Mouse (Mus musculus) forebrain, postnatal 0 days (tissue): ENCODE results near the gene Nus1. TPM values are rescaled to one million over a fixed set of nuclear protein-coding genes. Genes with fewer than 3 reads are reported as not detected.

Source experiments
- ATAC-seq: fragments of 200-750 bp; cut with Nextera tagmentation; 2 replicates; pipeline ENCODE4 v1.8.0; 2017; ENCODE audit warnings: mild to moderate bottlenecking, moderate library complexity
- DNase-seq: peaks from one replicate; pipeline ENCODE4 v3.0.0-alpha.2; 2015
- H3K27ac ChIP-seq: fragments of 300-500 bp; sonication (generic); 2 replicates; pipeline ENCODE4 v1.5.1; 2014; ENCODE audit warnings: low read depth, mild to moderate bottlenecking, antibody characterized with exemption, low read length, moderate library complexity, mixed read lengths
- H3K27me3 ChIP-seq: fragments of 300-500 bp; sonication (generic); 2 replicates; pipeline ENCODE4 v1.6.1; 2014; ENCODE audit warnings: mild to moderate bottlenecking, low read length, mixed read lengths; ENCODE audit not compliant: insufficient read depth
- H3K36me3 ChIP-seq: fragments of 300-500 bp; sonication (generic); 2 replicates; pipeline ENCODE4 v1.6.1; 2014; ENCODE audit warnings: mild to moderate bottlenecking, moderate library complexity; ENCODE audit not compliant: insufficient read depth
- H3K4me1 ChIP-seq: fragments of 300-500 bp; sonication (generic); 2 replicates; pipeline ENCODE4 v1.6.1; 2014; ENCODE audit warnings: antibody characterized with exemption; ENCODE audit not compliant: insufficient read depth
- H3K4me2 ChIP-seq: fragments of 300-500 bp; sonication (generic); 2 replicates; pipeline ENCODE4 v1.6.1; 2014; ENCODE audit warnings: low read depth, mild to moderate bottlenecking, moderate library complexity
- H3K4me3 ChIP-seq: fragments of 300-500 bp; sonication (generic); 2 replicates; pipeline ENCODE4 v1.5.1; 2014; ENCODE audit warnings: low read depth, low read length, mixed read lengths
- H3K9ac ChIP-seq: fragments of 300-500 bp; sonication (generic); 2 replicates; pipeline ENCODE4 v1.6.1; 2014; ENCODE audit warnings: mild to moderate bottlenecking
- H3K9me3 ChIP-seq: fragments of 300-500 bp; sonication (generic); 2 replicates; pipeline ENCODE4 v1.6.1; 2016; ENCODE audit warnings: low read length
- CTCF ChIP-seq: sonication (generic); IDR thresholded peaks from 2 replicates; pipeline ENCODE4 v1.5.1; 2016; ENCODE audit warnings: antibody characterized with exemption, control low read depth, low read depth
- WGBS: fragments of 180-500 bp; shearing (Covaris S2); extraction: QIAGEN DNeasy Blood & Tissue Kit; methylation state at CpG from one replicate; pipeline ENCODE4 v1.1.7; 2014; 5-methylcytosine and 5-hydroxymethylcytosine counted together
- polyA plus RNA-seq: library from polyadenylated mRNA; unstranded; fragments of >200 nt; fragmentation: Nextera tagmentation; extraction: Ambion mirVana; gene quantifications from 2 replicates; pipeline ENCODE4 v1.2.1, GENCODE M21; 2015
- total RNA-seq: library from RNA; depleted of rRNA; stranded (reverse); fragments of >200 nt; gene quantifications from 2 replicates; pipeline ENCODE4 v1.2.3, GENCODE M21; 2014

Gene Nus1
- total and polyA plus RNA-seq, 2 experiments from 2014 or later: 19.1 to 31.8 TPM

- Histone ChIP-seq H3K9me3 (no peaks in the 10 kb centered on the region), H3K9ac (peak within 1 kb of the TSS; percentile 96), H3K36me3 (no peaks in the 10 kb centered on the region), H3K4me2 (peak within 1 kb of the TSS; percentile 69), H3K4me3 (peak within 1 kb of the TSS; percentile 86), H3K27ac (peak within 1 kb of the TSS; percentile 95), H3K4me1 (peaks cover 14% of the 10 kb centered on the region), H3K27me3 (no peaks in the 10 kb centered on the region)
- DNase-seq (peak; percentile 99), ATAC-seq (peak; percentile 98)
- 2% methylated on average over 69 of the region's 71 CpGs for WGBS
- TF ChIP-seq CTCF: no peak
Observed at GRCm38 (mm10) chr10:52381845-52382591, 35.3 kb upstream of the Nus1 start, which contains the start of gene Gopc. Gene Gopc (minus strand): TSS chr10:52382124.

- Histone ChIP-seq H3K4me3 (peak overlapping the region; percentile 86), H3K4me2 (peak overlapping the region; percentile 69), H3K36me3 (no peaks in the 10 kb centered on the region), H3K27ac (no peak overlapping the region), H3K9ac (peak overlapping the region; percentile 96; the same call in 1 of the 2 replicates), H3K4me1 (peaks cover 14% of the 10 kb centered on the region), H3K9me3 (no peaks in the 10 kb centered on the region), H3K27me3 (no peaks in the 10 kb centered on the region)
- 83% methylated on average over 6 of the region's 6 CpGs for WGBS
- DNase-seq: no peak
- no peak for ATAC-seq
- no peak for TF ChIP-seq CTCF
Observed at GRCm38 (mm10) chr10:52383022-52383421, 34.3 kb upstream of the Nus1 start.

- WGBS: 80% methylated on average over 1 of the region's 1 CpGs
- peaks cover 12% of the 10 kb centered on the region for H3K4me1 ChIP-seq
- no peak overlapping the region for H3K9ac ChIP-seq
- ATAC-seq (no peak), DNase-seq (no peak)
- no peak for TF ChIP-seq CTCF
- H3K27me3 ChIP-seq: no peaks in the 10 kb centered on the region
- H3K27ac ChIP-seq: no peak overlapping the region
- no peaks in the 10 kb centered on the region for H3K9me3 ChIP-seq
- H3K36me3 ChIP-seq: no peaks in the 10 kb centered on the region
- no peak overlapping the region for H3K4me3 ChIP-seq
- H3K4me2 ChIP-seq: no peak overlapping the region
Observed at GRCm38 (mm10) chr10:52383522-52383921, 33.8 kb upstream of the Nus1 start.

- ATAC-seq: no peak
- H3K36me3 ChIP-seq: no peaks in the 10 kb centered on the region
- 27% methylated on average over 8 of the region's 8 CpGs for WGBS
- no peak overlapping the region for H3K9ac ChIP-seq
- H3K9me3 ChIP-seq: no peaks in the 10 kb centered on the region
- H3K4me3 ChIP-seq: no peak overlapping the region
- DNase-seq: peak; percentile 78
- no peaks in the 10 kb centered on the region for H3K27me3 ChIP-seq
- no peak overlapping the region for H3K4me2 ChIP-seq
- peak; percentile 88 for TF ChIP-seq CTCF
- H3K4me1 ChIP-seq: peaks cover 4% of the 10 kb centered on the region; the same call in 1 of the 2 replicates
- no peak overlapping the region for H3K27ac ChIP-seq
Observed at GRCm38 (mm10) chr10:52384823-52385610, 32.3 kb upstream of the Nus1 start.

- H3K4me1 ChIP-seq: peaks cover 4% of the 10 kb centered on the region; the same call in 1 of the 2 replicates
- TF ChIP-seq CTCF: no peak
- no peak overlapping the region for H3K27ac ChIP-seq
- H3K4me3 ChIP-seq: no peak overlapping the region
- no peak for ATAC-seq
- no peaks in the 10 kb centered on the region for H3K36me3 ChIP-seq
- H3K27me3 ChIP-seq: no peaks in the 10 kb centered on the region
- H3K9me3 ChIP-seq: no peaks in the 10 kb centered on the region
- 66% methylated on average over 4 of the region's 4 CpGs for WGBS
- H3K4me2 ChIP-seq: no peak overlapping the region
- H3K9ac ChIP-seq: no peak overlapping the region
- DNase-seq: no peak
Observed at GRCm38 (mm10) chr10:52387192-52387591, 30.2 kb upstream of the Nus1 start.

DNA sequence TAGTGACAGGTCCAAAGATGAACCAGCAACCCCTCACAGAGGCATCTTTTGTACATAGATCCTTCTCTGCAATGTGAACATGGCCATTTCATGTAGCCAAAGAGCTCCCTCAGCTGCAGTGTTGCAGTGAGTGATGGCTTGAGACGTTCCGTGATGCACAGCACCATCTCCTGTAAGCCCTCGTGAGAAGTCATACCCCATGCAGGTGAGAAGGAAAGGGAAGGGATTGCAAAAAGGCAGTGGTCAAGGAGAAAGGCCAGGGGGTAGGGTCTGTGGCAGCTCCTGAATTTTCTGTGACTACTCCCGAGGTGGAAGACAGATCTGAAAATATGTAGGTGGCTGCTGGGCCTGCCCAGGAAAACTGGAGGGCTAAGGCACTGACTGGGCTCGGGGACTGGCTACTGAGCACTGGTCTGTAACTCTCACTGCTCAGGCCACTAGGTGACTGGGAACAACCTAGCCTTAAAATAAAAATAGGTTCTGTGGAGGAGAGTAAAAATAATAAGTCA lies 28.4 kb upstream of the Nus1 start, which contains the start of gene Nepn:
Nepn (plus strand) TSS at position 51 of the 509 bp plus-strand sequence.
- Histone ChIP-seq H3K9ac (no peak within 1 kb of the TSS), H3K4me3 (no peak within 1 kb of the TSS), H3K27me3 (no peaks in the 10 kb centered on the region), H3K36me3 (no peaks in the 10 kb centered on the region), H3K4me2 (no peak within 1 kb of the TSS), H3K4me1 (no peaks in the 10 kb centered on the region), H3K27ac (no peak within 1 kb of the TSS), H3K9me3 (no peaks in the 10 kb centered on the region)
- ATAC-seq (no peak), DNase-seq (no peak)
- no peak for TF ChIP-seq CTCF
- 78% methylated on average over 5 of the region's 5 CpGs for WGBS

- 86% methylated on average over 3 of the region's 3 CpGs for WGBS
- H3K4me2 ChIP-seq: no peak overlapping the region
- H3K4me3 ChIP-seq: no peak overlapping the region
- H3K27ac ChIP-seq: no peak overlapping the region
- no peaks in the 10 kb centered on the region for H3K36me3 ChIP-seq
- no peaks in the 10 kb centered on the region for H3K9me3 ChIP-seq
- TF ChIP-seq CTCF: no peak
- no peaks in the 10 kb centered on the region for H3K27me3 ChIP-seq
- DNase-seq (no peak), ATAC-seq (no peak)
- no peaks in the 10 kb centered on the region for H3K4me1 ChIP-seq
- no peak overlapping the region for H3K9ac ChIP-seq
Observed at GRCm38 (mm10) chr10:52389438-52389837, 27.9 kb upstream of the Nus1 start.
